Mouse (Mus musculus): ENCODE data around the gene 2200002D01Rik. TPM values are rescaled to one million over a fixed set of nuclear protein-coding genes. Genes with fewer than 3 reads are reported as not detected.
A peak's percentile ranks its signal among the peaks of the same experiment; 100 is the strongest.
"Not testable (repeated sequence)": the region's sequence is repeated elsewhere in the genome, so short reads cannot be mapped to it uniquely, and the experiment has no call there.

The 2200002D01Rik gene
- total RNA-seq, 2 experiments from 2014 or later = 4.4 to 8.1 TPM

DNA sequence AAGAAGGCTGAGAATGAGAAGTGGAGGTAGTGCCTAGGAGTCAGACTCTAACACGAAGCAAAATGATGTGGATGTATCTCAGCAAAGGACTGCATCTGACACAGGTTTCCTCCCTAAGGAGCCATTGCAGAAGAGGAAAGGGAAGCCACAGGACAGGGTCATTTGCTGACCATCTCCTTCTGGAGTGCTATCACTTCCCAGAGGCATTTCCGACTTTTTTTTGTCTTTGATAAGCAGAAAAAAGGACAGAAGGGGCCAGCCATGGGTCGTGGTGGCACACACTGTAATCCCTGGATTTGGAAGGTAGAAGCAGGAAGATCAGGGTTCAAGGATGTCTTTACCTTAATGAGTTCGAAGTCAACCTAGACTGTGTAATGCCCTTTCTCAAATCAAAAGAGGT is 11.7 kb downstream of the 2200002D01Rik start:
- DNase-seq = no peak

DNA sequence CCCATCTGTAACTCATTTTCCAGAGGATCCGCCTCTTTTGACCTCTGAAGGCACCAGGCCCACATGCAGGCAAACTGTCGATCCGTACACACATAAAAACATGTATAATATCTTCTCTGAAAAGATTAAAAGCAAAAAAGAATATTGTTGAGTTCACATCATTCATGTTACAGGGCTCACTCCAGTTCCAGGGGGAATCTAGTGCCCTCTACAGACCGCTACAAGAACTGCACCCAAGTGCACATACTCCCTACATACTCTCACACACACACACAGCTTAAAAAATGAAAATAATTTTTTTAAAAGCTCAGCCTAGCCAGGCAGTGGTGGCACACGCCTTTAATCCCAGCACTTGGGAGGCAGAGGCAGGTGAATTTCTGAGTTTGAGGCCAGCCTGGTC is 13.6 kb downstream of the 2200002D01Rik start:
- DNase-seq = peak; percentile 48

DNA sequence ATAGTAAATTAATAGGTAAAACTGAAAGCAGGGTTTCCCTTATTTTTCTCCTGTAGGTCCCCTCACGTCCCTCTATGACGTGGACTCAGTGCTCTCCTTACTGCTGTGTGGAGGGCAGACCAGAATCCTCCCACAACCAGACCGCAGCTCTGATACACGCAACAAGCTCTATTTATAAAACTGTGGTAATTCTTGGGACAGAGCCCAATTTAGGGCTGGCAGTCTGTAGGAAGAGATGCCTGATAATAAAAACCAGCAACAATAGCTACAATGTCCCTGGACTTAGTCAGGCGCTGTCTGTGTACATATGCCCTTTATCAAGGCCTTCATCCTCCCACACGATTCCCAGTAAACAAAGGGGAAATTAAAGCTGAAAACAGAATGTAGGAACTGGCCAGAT is 14.5 kb downstream of the 2200002D01Rik start:
- peak; percentile 62 for DNase-seq

DNA sequence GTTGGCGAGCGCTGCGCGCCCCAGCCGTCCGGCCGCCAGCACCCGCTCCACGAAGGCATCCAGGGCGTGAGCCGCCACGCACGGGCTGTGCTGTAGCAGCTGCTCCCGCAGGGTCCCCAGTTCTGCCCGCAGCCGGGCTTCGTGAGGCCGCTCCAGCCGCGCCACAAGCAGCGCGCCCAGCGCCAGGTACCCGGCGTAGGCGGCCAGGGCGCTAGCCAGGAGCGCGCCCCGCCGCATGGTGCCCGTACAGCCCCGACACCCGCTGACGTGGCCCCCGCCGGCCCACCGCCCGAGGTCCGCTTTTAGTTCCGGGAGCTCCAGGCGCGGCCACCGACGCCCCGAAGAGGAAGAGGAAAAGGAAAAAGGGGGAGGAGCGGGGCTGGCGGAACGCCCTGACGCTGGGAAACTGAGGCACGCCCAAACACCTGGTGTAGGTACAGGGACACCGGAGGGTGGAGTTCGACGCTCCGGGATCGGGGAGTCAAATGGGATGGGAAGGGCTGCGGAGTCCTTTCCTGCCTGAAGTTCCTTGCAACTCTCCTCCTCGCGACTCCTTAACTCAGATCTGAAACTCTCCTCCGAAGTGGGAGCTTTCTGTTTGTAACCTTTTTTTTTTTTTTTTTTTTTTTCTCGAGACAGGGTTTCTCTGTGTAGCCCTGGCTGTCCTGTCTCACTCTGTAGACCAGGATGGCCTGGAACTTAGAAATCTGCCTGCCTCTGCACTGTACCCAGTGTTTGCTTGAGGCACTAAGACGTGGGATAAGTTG is 15.8 kb downstream of the 2200002D01Rik start, which contains the start of gene Kcnk6:
TSS of gene Kcnk6 (minus strand) at position 269 of the 767 bp plus-strand sequence.
- peak; percentile 64 for DNase-seq

DNA sequence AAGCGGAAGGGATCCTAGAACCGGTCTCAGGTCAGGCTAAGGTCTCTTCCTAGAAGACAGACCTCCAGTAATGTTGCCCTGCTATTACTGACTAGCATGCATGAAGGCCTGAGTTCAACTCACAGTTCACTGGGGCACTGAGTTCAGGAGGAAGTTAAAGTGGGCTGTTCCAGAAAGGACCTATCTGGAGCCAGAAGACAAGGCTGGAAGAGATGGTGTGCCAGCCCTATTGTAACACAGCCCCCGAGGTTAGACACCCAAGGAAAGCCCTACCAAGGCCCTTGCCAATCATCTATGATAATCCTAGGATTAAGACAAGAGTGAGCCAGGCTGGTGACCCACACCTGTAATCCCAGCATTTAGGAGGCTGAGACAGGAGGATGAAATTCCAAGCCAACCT is 16.7 kb downstream of the 2200002D01Rik start:
- DNase-seq = no peak

DNA sequence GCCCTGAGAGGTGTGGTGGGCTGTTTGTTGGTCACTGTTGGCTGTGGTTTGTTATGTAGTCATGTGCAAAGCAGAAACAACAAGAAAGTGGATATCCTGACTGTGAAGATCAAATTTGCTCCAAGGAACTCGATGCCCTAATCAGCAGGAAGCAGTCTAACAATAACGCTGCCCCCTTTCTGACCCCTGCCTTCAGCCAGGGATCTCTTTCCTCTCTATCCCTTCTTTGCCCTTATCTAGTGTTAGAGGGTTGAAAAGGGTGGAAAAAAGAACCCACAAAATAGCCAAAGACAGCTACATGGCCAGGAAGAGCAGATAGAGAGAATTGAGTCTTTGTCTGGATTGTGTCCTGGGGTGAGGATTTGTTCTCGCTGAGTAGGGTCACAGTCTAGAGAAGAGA is 17.7 kb downstream of the 2200002D01Rik start:
- DNase-seq = no peak

DNA sequence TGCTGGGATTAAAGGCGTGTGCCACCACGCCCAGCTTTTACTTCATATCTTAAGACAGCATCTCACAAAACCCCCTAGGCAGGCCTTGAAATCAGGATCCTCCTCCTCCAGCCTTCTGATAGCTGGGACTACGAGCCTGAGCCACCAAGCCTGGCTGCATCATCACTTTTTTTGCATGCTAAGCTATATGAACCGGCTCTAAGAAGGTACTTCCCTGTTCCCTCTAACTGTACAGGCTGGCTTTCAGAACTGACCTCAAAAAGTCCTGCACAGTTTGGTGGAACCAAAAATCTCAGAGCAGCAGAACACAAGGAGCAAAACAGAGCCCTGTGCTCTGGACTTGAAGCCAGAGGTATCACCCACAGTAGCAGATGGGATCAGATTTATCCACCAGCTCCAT is 20.1 kb downstream of the 2200002D01Rik start:
- no peak for DNase-seq

DNA sequence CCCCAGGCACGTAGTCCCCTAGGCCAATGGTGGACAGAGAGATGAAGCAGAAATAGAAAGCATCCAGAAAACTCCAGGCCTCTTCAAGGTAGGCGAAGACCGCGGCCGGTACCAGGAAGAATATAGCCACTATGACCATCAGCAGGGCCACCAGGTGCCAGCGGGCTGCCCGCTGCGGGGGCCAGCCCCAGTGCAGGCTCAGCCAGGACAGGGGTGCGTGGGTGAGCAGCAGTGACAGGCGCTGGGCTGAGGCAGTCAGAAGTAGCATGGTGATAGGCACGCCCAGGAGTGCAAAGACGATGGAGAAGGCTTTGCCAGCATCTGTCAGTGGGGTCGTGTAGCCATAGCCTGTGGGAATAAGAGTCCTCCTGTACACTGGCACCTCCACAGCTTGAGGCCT is 22.7 kb downstream of the 2200002D01Rik start:
- no peak for DNase-seq

DNA sequence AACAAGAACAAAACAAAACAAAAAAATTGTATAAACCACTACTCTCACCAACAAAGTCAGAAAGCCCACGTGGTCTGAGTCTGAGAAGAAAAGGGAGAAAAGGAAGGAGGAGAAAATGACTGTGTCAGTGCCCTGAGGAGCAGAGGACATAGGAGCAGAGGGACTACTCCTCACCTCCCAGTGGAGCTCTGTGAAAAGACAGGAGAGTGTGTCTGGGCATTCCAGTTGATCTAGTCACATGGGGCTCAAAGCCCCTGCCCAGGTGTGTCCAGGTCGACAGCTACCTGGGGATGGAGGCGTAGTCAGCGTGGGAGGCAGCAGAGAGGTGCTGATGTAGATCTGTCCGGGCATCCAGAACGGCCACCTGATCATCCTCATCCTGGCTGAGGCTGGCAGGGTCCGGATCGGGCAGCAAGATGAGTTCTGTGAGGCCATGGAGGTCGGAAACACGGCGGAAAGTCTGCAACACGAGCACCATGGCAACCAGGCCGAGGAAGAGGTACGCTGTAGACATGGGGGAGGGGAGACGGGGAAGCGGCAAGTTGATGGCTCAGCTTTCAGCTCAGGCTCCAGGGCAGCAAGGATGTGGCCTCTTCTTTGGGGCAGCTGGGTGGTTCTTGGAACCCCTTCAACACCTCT is 23.4 kb downstream of the 2200002D01Rik start:
- DNase-seq = no peak

DNA sequence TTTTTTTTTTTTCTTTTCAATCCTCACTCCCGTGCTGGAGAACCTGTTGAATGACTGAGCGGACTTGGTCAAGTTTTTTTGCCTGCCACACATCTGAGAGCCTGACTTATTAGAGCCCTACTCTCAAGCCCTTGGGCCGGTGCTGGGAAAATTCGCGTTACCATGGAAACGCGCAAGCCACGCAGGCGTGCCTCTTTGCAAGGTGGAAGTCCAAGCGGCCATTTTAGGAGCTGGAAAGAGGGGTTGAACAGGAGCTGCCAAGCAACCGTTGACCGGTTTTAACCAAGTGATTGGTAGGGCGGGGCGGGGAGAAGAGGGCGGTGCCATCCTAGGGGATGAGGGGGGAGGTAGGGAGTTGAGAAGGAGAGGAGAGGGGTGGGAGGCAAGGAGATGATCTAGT is 33.4 kb downstream of the 2200002D01Rik start:
- DNase-seq = no peak

DNA sequence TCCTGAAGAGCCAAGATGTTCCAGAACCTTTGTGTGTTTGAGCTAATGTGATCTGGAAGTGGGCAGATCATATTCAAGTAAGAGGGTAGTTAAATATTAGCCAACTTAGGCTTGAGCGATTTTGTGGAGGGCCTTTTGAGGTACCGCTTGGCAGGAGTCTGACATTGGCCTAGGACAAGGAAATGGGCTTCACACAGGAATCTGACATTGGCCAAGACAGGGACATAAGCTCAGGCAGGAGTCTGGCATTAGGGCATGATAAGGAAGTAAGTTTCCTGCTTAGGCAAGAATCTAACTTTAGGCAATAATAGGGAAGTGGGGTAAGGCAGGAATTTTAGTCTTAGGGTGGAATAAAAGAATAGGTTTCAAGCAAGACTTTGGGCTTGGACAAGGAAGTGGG is 34.0 kb downstream of the 2200002D01Rik start:
- no peak for DNase-seq

DNA sequence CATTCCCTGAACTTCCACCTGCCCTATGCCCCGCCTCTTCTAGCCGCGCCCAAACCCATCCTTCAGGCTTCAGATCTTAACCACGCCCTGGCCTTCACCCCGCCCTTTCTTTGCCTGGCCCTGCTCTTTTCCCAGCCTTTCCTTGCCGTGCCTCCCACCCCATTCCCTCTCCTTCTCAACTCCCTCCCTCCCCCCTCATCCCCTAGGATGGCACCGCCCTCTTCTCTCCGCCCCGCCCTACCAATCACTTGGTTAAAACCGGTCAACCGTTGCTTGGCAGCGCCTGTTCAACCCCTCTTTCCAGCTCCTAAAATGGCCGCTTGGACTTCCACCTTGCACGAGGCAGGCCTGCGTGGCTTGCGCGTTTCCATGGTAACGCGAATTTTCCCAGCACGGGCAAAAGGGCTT is 34.6 kb downstream of the 2200002D01Rik start, which contains the start of gene Catsperg1:
TSS of gene Catsperg1 (minus strand) at position 361 of the 408 bp plus-strand sequence.
- no peak for DNase-seq

DNA sequence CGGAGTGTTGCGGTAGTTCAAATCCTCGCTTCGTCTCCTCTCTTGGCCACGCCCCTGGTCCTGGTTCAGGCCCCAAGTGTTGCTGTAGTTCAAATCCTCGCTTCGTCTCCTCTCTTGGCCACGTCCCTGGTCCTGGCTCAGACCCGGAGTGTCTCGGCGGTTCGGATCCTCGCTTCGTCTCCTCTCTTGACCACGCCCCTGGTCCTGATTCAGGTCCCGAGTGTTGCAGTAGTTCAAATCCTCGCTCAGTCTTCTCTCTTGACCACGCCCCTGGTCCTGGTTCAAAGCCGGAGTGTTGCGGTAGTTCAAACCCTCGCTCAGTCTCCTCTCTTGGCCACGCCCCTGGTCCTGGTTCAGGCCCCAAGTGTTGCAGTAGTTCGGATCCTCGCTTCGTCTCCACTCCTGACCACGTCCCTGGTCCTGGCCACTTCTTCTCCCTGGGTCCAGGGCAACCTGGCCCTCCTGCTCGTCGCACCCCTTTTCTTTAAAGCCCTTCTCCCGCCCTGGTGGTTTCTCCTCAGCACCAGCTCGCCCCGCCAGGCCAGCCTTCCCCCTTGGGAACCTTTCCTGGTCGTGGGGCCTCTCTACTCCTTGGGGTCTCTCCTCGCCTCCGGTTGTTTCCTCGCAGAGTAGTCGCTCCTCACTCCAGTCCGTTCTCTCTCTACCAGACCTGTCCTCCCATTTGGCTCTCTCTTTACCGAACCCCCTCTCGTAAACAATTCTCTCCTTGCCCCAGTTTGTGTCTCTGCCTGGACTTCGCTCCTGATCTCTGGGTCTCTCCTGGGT is 35.3 kb downstream of the 2200002D01Rik start:
- DNase-seq = not testable (repeated sequence)

DNA sequence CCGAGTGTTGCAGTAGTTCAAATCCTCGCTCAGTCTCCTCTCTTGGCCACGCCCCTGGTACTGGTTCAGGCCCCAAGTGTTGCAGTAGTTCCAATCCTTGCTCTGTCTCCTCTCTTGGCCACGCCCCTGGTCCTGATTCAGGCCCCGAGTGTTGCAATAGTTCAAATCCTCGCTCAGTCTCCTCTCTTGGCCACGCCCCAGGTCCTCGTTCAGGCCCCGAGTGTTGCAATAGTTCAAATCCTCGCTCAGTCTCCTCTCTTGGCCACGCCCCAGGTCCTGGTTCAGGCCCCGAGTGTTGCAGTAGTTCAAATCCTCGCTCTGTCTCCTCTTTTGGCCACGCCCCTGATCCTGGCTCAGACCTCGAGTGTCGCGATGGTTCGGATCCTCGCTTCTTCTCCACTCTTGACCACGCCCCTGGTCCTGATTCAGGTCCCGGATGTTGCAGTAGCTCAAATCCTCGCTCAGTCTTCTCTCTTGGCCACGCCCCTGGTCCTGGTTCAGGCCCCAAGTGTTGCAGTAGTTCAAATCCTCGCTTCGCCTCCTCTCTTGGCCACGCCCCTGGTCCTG is 36.0 kb downstream of the 2200002D01Rik start:
- DNase-seq = peak; percentile 16

DNA sequence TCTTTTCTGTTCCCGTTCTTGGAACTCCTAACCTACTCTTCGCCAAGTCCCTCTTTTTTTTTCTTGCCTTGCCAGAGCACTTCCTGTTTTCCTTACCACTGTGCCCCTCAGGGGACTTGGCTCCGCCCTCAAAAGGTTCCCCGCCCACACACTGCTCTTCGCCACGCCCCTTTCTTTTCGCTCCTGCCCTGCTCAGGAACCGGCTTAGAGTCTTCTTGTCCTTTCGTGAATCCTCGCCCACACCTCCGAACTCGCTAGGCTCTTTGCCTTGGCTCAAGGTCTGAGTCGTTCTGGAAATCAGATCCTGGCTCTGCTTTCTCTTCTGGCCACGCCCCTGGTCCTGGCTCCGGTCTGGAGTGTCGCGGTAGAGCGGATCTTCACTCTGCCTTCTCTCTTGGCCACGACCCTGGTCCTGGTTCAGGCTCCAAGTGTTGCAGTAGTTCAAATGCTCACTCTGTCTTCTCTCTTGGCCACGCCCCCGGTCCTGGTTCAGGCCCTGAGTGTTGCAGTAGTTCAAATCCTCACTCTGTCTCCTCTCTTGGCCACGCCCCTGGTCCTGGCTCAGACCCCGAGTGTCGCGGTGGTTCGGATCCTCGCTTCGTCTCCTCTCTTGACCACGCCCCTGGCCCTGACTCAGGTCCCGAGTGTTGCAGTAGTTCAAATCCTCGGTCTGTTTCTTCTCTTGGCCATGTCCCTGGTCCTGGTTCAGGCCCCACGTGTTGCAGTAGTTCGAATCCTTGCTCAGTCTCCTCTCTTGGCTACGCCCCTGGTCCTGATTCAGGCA is 36.7 kb downstream of the 2200002D01Rik start:
- peak; percentile 86 for DNase-seq

DNA sequence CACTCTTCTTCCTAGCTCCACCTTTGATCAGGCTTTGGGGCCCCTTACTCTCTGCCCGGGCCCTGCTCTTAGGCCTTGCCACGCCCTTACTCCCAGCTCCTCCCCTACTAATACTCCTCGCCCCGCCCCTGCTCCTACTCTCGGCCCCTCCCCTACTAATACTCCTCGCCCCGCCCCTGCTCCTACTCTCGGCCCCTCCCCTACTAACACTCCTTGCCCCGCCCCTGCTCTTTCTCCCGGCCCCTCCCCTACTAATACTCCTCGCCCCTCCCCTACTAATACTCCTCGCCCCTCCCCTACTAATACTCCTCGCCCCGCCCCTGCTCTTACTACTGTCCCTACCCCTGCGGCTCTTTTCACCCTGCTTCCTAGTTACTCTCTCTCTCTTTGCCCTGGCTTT is 37.3 kb downstream of the 2200002D01Rik start:
- peak; percentile 55 for DNase-seq

DNA sequence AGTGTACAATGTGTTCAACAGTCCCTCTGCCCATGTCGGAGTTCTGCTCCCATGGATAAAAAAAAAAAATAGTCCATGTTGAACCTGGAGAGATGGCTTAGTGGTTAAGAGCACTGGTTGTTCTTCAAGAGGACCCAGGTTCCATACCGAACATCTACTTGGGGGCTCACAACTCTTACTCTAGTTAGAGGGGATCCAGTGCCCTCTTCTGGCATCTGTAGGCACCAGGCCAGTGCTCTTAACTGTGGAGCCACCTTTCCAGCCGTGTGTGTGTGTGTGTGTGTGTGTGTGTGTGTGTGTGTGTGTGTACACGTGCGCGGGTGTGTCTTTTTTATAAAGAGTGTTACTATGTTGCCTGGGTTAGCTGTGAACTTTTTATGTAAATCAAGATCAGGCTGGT is 45.7 kb downstream of the 2200002D01Rik start:
- DNase-seq = no peak
